Mouse (Mus musculus) adrenal gland (tissue): ENCODE results near the gene 4933428G20Rik.

Experiments
- intact Hi-C: fragments of 180-260 bp; cut with DNase I; formaldehyde crosslinking; loops from one replicate; pipeline ENCODE4 v1.15.1; 2025
- long read RNA-seq, 2 experiments: library from polyadenylated mRNA; unstranded; transcript quantifications; one replicate each; pipeline ENCODE4 v2.0.0; 2020; ENCODE audit warnings: borderline replicate concordance in 1 of 2; ENCODE audit not compliant: insufficient replicate concordance in 1 of 2

Gene 4933428G20Rik
- long read RNA-seq, experiment 1, result 0 reads
- long read RNA-seq, experiment 2, result 0 reads

GRCm38 (mm10) chr11:97499865-97500719, at the start of gene 4933428G20Rik:
TSS of gene 4933428G20Rik (minus strand) at chr11:97500340.
- intact Hi-C loops, result no loop called here

GRCm38 (mm10) chr11:97548757-97549156, 48.6 kb upstream of the 4933428G20Rik start:
- intact Hi-C loops, result no loop called here

GRCm38 (mm10) chr11:97547957-97548706, 48.0 kb upstream of the 4933428G20Rik start:
- intact Hi-C loops, result no loop called here

- intact Hi-C loops, result no loop called here
Measured at GRCm38 (mm10) chr11:97546804-97547411, 46.8 kb upstream of the 4933428G20Rik start.

GRCm38 (mm10) chr11:97545808-97546560, 45.8 kb upstream of the 4933428G20Rik start:
- intact Hi-C loops, result no loop called here

- intact Hi-C loops, result no loop called here
Measured at GRCm38 (mm10) chr11:97543883-97544282, 43.7 kb upstream of the 4933428G20Rik start.

GRCm38 (mm10) chr11:97543181-97543733, 43.1 kb upstream of the 4933428G20Rik start:
- intact Hi-C loops, result no loop called here

- intact Hi-C loops, result no loop called here
Measured at GRCm38 (mm10) chr11:97542171-97543150, 42.3 kb upstream of the 4933428G20Rik start.

GRCm38 (mm10) chr11:97540604-97541003, 40.5 kb upstream of the 4933428G20Rik start:
- intact Hi-C loops, result no loop called here

GRCm38 (mm10) chr11:97540136-97540535, 40.0 kb upstream of the 4933428G20Rik start:
- intact Hi-C loops, result no loop called here

GRCm38 (mm10) chr11:97539622-97540021, 39.5 kb upstream of the 4933428G20Rik start:
- intact Hi-C loops, result no loop called here

GRCm38 (mm10) chr11:97537580-97538089, 37.5 kb upstream of the 4933428G20Rik start:
- intact Hi-C loops, result no loop called here

- intact Hi-C loops, result no loop called here
Measured at GRCm38 (mm10) chr11:97536835-97537579, 36.9 kb upstream of the 4933428G20Rik start.

GRCm38 (mm10) chr11:97536083-97536747, 36.1 kb upstream of the 4933428G20Rik start:
- intact Hi-C loops, result no loop called here

- intact Hi-C loops, result no loop called here
Measured at GRCm38 (mm10) chr11:97535660-97536059, 35.5 kb upstream of the 4933428G20Rik start.

GRCm38 (mm10) chr11:97535308-97535630, 35.1 kb upstream of the 4933428G20Rik start:
- intact Hi-C loops, result no loop called here

GRCm38 (mm10) chr11:97534442-97535307, 34.5 kb upstream of the 4933428G20Rik start:
- intact Hi-C loops, result loop anchor here (5.0 kb wide), 2 partner anchors 43 to 88 kb away; partner anchors contain the start of gene Srcin1
